Mouse (Mus musculus) macrophage (primary cell): ENCODE results near the gene Smim14. TPM values are rescaled to one million over a fixed set of nuclear protein-coding genes. Genes with fewer than 3 reads are reported as not detected.

Experiments
- H3K27ac ChIP-seq: fragments of 350-480 bp; formaldehyde crosslinking; 2 replicates; pipeline ENCODE4 v1.9.0; 2021
- H3K36me3 ChIP-seq: fragments of 350-480 bp; formaldehyde crosslinking; 2 replicates; pipeline ENCODE4 v1.9.0; 2021; ENCODE audit errors: inconsistent target
- H3K4me3 ChIP-seq: fragments of 350-480 bp; formaldehyde crosslinking; 2 replicates; pipeline ENCODE4 v1.9.0; 2021; ENCODE audit errors: inconsistent target
- H3K79me2 ChIP-seq: fragments of 350-480 bp; formaldehyde crosslinking; 2 replicates; pipeline ENCODE4 v1.9.0; 2021; ENCODE audit errors: inconsistent target
- WGBS: methylation state at CpG from one replicate; pipeline ENCODE4 v1.1.7; 2026; ENCODE audit warnings: inconsistent platforms; ENCODE audit not compliant: missing documents; 5-methylcytosine and 5-hydroxymethylcytosine counted together
- polyA plus RNA-seq: library from polyadenylated mRNA; stranded (reverse); fragments of 250-400 nt; gene quantifications from 3 replicates; pipeline ENCODE4 v1.2.4, GENCODE M21; 2018; ENCODE audit warnings: inconsistent platforms

Gene Smim14
- polyA plus RNA-seq, 1 experiment from 2014 or later: 99.0 TPM

DNA sequence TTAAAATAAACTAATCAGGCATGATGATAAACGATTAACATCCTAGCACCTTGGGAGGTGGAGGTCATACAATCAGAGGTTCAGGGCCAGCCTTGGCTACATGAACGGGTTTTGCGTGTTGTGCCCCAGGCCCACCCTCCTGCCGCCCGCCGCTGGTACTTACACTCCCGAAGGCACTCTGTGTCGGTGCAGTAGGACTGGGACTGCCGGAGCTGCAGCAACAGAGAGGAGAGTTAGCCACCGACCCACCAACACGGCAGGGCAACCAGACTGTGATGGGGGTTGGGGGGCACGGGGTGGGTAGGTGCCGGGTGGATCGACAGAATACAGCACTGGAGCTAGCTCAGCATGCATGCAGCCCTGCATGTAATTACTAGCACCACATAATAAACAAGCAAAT lies 76.6 kb downstream of the Smim14 start:
- Histone ChIP-seq H3K36me3 (peaks cover 18% of the 10 kb centered on the region; the same call in 1 of the 2 replicates), H3K79me2 (no peaks in the 10 kb centered on the region; the same call in 1 of the 2 replicates), H3K27ac (no peak overlapping the region), H3K4me3 (no peak overlapping the region)
- 96% methylated on average over 14 of the region's 14 CpGs for WGBS

GRCm38 (mm10) chr5:65459454-65459853 lies 77.5 kb downstream of the Smim14 start:
- WGBS: 93% methylated on average over 2 of the region's 3 CpGs
- Histone ChIP-seq H3K36me3 (peaks cover 11% of the 10 kb centered on the region; the same call in 1 of the 2 replicates), H3K79me2 (no peaks in the 10 kb centered on the region; the same call in 1 of the 2 replicates), H3K27ac (no peak overlapping the region), H3K4me3 (no peak overlapping the region)

GRCm38 (mm10) chr5:65457846-65458245 lies 79.1 kb downstream of the Smim14 start:
- H3K36me3 ChIP-seq: peaks cover 21% of the 10 kb centered on the region; the same call in 1 of the 2 replicates
- H3K79me2 ChIP-seq: no peaks in the 10 kb centered on the region
- H3K4me3 ChIP-seq: no peak overlapping the region
- H3K27ac ChIP-seq: peak overlapping the region; percentile 80
- 78% methylated on average over 5 of the region's 5 CpGs for WGBS

DNA sequence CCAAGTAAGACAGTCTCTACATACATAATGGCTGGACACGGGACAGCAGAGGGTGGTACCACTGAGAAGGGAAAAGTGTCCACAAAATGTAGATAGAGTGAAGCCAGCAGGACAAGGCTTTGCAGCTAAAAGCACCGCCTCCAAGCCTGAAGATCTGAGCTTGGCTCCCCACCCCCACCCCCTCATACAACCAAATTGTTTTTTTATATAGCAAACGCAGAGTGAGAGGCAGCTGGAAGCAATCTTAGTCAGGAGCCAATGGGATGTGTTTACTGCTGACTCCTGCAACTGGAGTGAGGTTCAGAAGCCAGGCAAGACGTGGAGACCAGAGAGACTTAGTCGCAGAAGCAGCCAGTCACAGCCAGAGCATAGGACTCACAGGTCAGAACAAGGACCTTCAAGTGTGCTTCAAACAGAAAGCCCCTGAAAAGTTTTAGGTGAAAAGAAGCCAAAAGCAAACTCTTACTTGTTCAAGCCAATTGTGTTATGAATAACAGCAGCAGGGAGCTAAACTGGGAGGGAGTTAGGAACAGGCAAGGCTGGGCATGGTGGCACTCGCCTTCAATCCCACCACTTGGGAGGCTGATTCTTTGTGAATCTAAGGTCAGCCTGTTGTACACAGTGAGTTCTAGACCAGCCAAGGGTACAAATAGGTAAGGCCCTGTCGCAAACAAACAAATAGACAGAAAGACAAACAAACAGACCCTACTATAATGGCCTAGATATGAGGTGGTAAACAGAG lies 79.7 kb downstream of the Smim14 start:
- Histone ChIP-seq H3K36me3 (peaks cover 24% of the 10 kb centered on the region; the same call in 1 of the 2 replicates), H3K27ac (peak overlapping the region; percentile 80), H3K4me3 (no peak overlapping the region), H3K79me2 (no peaks in the 10 kb centered on the region)
- 100% methylated on average over 7 of the region's 7 CpGs for WGBS

- peaks cover 29% of the 10 kb centered on the region for H3K36me3 ChIP-seq
- H3K4me3 ChIP-seq: no peak overlapping the region
- H3K27ac ChIP-seq: no peak overlapping the region
- H3K79me2 ChIP-seq: no peaks in the 10 kb centered on the region
- WGBS: 91% methylated on average over 5 of the region's 5 CpGs
Measured at GRCm38 (mm10) chr5:65454771-65455170, 82.2 kb downstream of the Smim14 start.

DNA sequence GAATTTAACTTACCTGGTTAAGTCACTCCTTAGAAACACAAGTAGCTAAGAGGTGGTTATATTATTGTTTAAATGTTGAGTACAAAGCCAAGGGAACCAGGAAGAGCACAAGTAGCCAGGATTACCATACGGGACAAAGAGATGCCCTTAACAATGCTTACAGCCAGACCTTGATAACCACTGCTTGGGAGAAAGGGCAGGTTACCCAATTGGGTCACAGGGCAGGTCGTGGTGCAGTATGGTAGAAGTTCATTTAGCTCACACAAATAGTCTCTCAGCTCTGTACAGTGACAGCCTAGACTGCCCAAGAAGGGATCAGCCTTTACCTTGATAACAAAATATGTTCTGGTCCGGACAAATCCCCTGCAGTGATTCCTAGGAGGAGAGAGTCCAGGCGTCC lies 88.0 kb downstream of the Smim14 start:
- no peaks in the 10 kb centered on the region for H3K79me2 ChIP-seq
- 94% methylated on average over 4 of the region's 4 CpGs for WGBS
- H3K27ac ChIP-seq: no peak overlapping the region
- H3K4me3 ChIP-seq: no peak overlapping the region
- peaks cover 49% of the 10 kb centered on the region for H3K36me3 ChIP-seq

- H3K4me3 ChIP-seq: no peak overlapping the region
- peaks cover 39% of the 10 kb centered on the region for H3K36me3 ChIP-seq
- no peak overlapping the region for H3K27ac ChIP-seq
- 94% methylated on average over 2 of the region's 2 CpGs for WGBS
- H3K79me2 ChIP-seq: no peaks in the 10 kb centered on the region
Measured at GRCm38 (mm10) chr5:65447826-65448225, 89.2 kb downstream of the Smim14 start.

GRCm38 (mm10) chr5:65446756-65447155 lies 90.2 kb downstream of the Smim14 start:
- peaks cover 36% of the 10 kb centered on the region for H3K36me3 ChIP-seq
- WGBS: 88% methylated on average over 1 of the region's 2 CpGs
- no peak overlapping the region for H3K27ac ChIP-seq
- H3K4me3 ChIP-seq: no peak overlapping the region
- no peaks in the 10 kb centered on the region for H3K79me2 ChIP-seq

- H3K27ac ChIP-seq: no peak overlapping the region
- WGBS: 10% methylated on average over 3 of the region's 6 CpGs
Measured at GRCm38 (mm10) chr5:65444981-65445380, 92.0 kb downstream of the Smim14 start.

DNA sequence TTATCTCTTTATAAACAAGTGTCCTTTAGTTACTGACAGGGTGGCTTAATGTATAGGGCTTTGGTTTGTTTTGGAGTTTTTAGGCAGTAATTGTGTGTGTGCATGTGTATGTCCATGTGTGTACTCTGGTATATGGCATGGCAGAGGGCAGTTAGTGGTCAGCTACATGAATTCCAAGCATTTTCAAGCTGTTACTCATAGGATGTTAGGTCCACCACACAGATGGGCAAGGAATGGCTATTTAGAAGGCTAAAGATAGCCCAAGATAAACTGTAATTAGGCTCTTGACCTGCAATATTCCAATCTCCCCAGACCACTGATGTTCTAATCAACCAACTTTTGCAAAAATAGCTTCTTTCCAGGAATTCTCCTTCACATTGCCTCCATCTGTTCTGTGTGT lies 98.9 kb downstream of the Smim14 start:
- H3K36me3 ChIP-seq: no peaks in the 10 kb centered on the region
- peaks cover 22% of the 10 kb centered on the region for H3K79me2 ChIP-seq
- no peak overlapping the region for H3K27ac ChIP-seq
- H3K4me3 ChIP-seq: no peak overlapping the region

More at GRCm38 (mm10) chr5:65444981-65445380, 92.0 kb downstream of the Smim14 start:
- Histone ChIP-seq H3K79me2 (no peaks in the 10 kb centered on the region), H3K4me3 (no peak overlapping the region), H3K36me3 (peaks cover 26% of the 10 kb centered on the region)

DNA sequence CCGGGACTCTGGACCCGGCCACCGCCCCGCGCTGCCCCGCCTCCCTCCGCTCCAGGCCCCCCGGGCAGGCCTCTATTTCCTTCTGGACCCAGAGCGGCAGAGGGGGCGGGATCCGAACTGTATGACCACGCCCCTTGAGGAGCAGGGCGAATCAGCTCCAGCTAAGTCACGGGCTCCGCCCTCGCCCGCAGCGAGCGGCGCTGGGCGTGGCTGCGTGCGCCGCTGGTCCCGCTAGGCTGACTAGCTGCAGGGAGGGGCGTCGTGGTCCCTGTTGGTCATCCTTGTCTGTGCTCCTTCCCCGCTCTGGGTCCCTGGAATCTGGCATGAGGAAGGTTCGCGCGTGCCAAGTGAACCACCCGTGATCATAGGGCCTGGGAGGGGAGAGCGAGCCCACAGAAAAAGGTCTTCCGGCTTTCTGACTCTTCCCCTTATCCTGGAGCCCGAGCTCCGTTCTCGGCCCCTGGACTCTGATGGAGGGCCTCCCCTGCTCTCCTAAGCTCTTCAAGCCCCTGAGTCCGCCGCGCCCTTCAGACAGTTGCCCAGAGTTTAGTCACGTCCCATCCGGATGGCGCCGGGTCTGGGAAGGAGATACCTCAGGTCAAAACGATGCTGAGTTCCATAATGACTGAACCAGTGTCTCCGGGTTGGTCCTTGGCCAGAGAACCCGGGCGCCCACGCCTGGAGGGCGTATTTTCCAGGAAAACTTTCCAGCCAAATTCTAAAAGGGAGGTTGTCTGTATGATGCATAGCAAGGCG lies 101.0 kb downstream of the Smim14 start, which contains the start of gene Ugdh:
Ugdh (minus strand) TSS at position 144 of the 756 bp plus-strand sequence.
- peaks cover 43% of the 10 kb centered on the region for H3K79me2 ChIP-seq
- H3K27ac ChIP-seq: peak within 1 kb of the TSS; percentile 74
- 0% methylated on average over 44 of the region's 51 CpGs for WGBS
- peak within 1 kb of the TSS; percentile 80 for H3K4me3 ChIP-seq
- H3K36me3 ChIP-seq: no peaks in the 10 kb centered on the region

- peaks cover 49% of the 10 kb centered on the region for H3K79me2 ChIP-seq
- no peaks in the 10 kb centered on the region for H3K36me3 ChIP-seq
- H3K4me3 ChIP-seq: peak overlapping the region; percentile 80
- H3K27ac ChIP-seq: peak overlapping the region; percentile 15; the same call in 1 of the 2 replicates
- WGBS: under 1% methylated on average over 45 of the region's 47 CpGs
Measured at GRCm38 (mm10) chr5:65435363-65435805, 101.6 kb downstream of the Smim14 start.

GRCm38 (mm10) chr5:65434471-65435362 lies 102.3 kb downstream of the Smim14 start:
- H3K27ac ChIP-seq: peak overlapping the region; percentile 15; the same call in 1 of the 2 replicates
- 10% methylated on average over 10 of the region's 15 CpGs for WGBS
- H3K4me3 ChIP-seq: peak overlapping the region; percentile 80

GRCm38 (mm10) chr5:65429441-65429840 lies 107.5 kb downstream of the Smim14 start:
- H3K4me3 ChIP-seq: no peak overlapping the region
- H3K79me2 ChIP-seq: peaks cover 57% of the 10 kb centered on the region
- H3K36me3 ChIP-seq: no peaks in the 10 kb centered on the region; the same call in 1 of the 2 replicates
- H3K27ac ChIP-seq: no peak overlapping the region
- 90% methylated on average over 5 of the region's 5 CpGs for WGBS

More at GRCm38 (mm10) chr5:65434471-65435362, 102.3 kb downstream of the Smim14 start:
- peaks cover 55% of the 10 kb centered on the region for H3K79me2 ChIP-seq
- no peaks in the 10 kb centered on the region for H3K36me3 ChIP-seq
